Mouse (Mus musculus): ENCODE results near the gene Plcd3. TPM values are rescaled to one million over a fixed set of nuclear protein-coding genes. Genes with fewer than 3 reads are reported as not detected.
A peak's percentile ranks its signal among the peaks of the same experiment; 100 is the strongest.

Plcd3 gene
- polyA plus RNA-seq (2015; fragmentation: Nextera tagmentation; extraction: Ambion mirVana): 8.2 and 8.7 TPM in 2 replicates

DNA sequence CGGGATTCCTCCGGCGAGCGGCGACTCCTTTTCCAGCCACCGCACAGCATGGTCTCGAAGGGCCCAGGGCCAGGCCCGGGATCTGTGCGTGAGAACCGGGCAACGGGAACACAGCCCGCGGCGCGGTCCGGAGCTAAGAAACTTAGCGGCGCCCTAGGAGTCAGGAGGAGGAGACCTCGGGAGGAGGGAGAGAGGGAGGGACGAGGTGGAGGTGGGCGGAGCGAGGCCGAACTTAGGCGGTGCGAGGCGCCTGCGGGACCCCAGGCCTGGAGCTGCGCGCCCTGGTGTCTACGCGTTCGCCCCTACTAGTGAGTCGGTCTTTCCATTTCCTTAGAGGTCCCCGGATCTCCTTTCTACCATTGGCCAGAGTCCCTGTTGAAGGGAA, at the start of gene Plcd3, which contains the start of gene Acbd4:
TSS of gene Plcd3 (minus strand) at position 178 of the 385 bp plus-strand sequence.
TSS of gene Acbd4 (plus strand) at position 202 of the 385 bp plus-strand sequence.
- H3K9ac ChIP-seq (replicated peaks; ENCODE audit: low read length): peak within 1 kb of the TSS; percentile 75
- no peak within 1 kb of the TSS for H3K27ac ChIP-seq (ENCODE audit: low read length)
- under 1% methylated on average over 33 of the region's 34 CpGs for WGBS
- no peaks in the 10 kb centered on the region for H3K36me3 ChIP-seq (ENCODE audit: insufficient read depth, low read length)
- no peaks in the 10 kb centered on the region; the same call in 1 of the 2 replicates for H3K27me3 ChIP-seq (ENCODE audit: insufficient read depth, low read length)
- H3K4me2 ChIP-seq (replicated peaks; ENCODE audit: low read depth, low read length): peak within 1 kb of the TSS; percentile 92
- H3K9me3 ChIP-seq (ENCODE audit: low read length): no peaks in the 10 kb centered on the region
- peak; percentile 36 for ATAC-seq (ENCODE audit: low FRiP score, low TSS enrichment)
- peak within 1 kb of the TSS; percentile 66 for H3K4me3 ChIP-seq (ENCODE audit: low read length)
- peaks cover 64% of the 10 kb centered on the region for H3K4me1 ChIP-seq (ENCODE audit: insufficient read depth, low read length)

DNA sequence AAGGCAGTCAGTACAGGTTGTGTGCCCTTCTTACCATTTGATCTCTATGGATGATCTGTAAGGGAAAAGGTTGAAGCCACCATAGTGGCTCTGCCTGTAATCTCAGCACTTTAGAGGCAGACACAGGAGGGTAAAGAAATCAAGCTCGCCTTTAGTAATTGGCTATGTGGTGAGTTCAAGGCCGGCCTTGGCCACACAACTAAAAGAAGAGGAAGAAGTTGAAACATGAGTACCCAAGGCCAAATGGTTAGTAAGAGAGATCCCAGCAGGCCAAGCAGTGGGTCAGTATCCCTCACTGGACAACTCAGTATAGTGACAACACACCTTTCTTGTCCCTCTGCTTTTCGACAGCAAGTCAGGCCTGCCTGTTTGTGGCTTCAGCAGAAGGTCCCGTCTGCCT, 48.3 kb upstream of the Plcd3 start:
- no peak for ATAC-seq (ENCODE audit: low FRiP score, low TSS enrichment)
- Histone ChIP-seq H3K4me2 (replicated peaks; ENCODE audit: low read depth, low read length) (no peak overlapping the region), H3K27me3 (ENCODE audit: insufficient read depth, low read length) (no peaks in the 10 kb centered on the region), H3K27ac (ENCODE audit: low read length) (no peak overlapping the region), H3K9me3 (ENCODE audit: low read length) (no peaks in the 10 kb centered on the region), H3K36me3 (ENCODE audit: insufficient read depth, low read length) (no peaks in the 10 kb centered on the region), H3K9ac (replicated peaks; ENCODE audit: low read length) (no peak overlapping the region), H3K4me1 (ENCODE audit: insufficient read depth, low read length) (peaks cover 8% of the 10 kb centered on the region), H3K4me3 (ENCODE audit: low read length) (no peak overlapping the region)
- WGBS: 88% methylated on average over 4 of the region's 4 CpGs

DNA sequence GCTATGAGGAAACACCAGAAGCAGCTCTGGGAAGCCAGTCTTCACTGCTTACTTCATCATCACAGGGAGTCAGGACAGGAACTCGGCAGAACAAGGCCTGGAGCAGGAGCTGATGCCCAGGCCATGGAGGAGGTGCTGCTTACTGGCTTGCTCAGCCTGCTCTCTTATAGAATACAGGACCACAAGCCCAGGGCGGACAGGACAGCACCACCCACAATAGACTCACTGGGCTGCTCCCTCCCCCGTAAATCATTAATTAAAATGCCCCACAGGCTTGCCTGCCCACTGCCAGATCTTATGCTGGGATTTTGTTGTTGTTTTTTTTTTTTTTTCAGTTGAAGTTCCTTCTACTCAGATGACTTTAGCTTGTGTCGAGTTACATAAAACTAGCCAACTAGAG, 46.3 kb upstream of the Plcd3 start:
- Histone ChIP-seq H3K4me2 (replicated peaks; ENCODE audit: low read depth, low read length) (no peak overlapping the region), H3K9me3 (ENCODE audit: low read length) (no peaks in the 10 kb centered on the region), H3K27ac (ENCODE audit: low read length) (no peak overlapping the region), H3K27me3 (ENCODE audit: insufficient read depth, low read length) (no peaks in the 10 kb centered on the region), H3K36me3 (ENCODE audit: insufficient read depth, low read length) (no peaks in the 10 kb centered on the region), H3K9ac (replicated peaks; ENCODE audit: low read length) (no peak overlapping the region), H3K4me3 (ENCODE audit: low read length) (no peak overlapping the region), H3K4me1 (ENCODE audit: insufficient read depth, low read length) (peaks cover 19% of the 10 kb centered on the region)
- 51% methylated on average over 4 of the region's 4 CpGs for WGBS
- ATAC-seq (ENCODE audit: low FRiP score, low TSS enrichment): no peak

DNA sequence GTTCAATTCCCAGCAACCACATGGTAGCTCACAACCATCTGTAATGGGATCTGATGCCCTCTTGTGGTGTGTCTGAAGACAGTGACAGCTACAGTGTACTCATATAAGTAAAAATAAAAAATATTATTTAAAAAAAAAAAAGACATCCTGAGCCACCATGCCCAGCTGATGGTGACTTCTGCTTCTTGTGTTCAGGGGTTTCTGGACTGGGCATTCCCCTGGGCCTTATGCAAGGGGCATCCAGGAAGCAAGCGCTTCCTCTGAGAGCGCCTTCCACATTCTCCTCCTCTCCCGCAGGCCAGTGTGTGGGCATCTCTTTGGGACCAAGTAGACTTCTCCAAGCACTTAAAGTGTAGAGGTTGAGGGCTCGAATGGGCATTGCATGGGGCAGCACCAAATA, 44.9 kb upstream of the Plcd3 start:
- Histone ChIP-seq H3K4me2 (replicated peaks; ENCODE audit: low read depth, low read length) (no peak overlapping the region), H3K27me3 (ENCODE audit: insufficient read depth, low read length) (no peaks in the 10 kb centered on the region), H3K4me3 (ENCODE audit: low read length) (no peak overlapping the region), H3K9me3 (ENCODE audit: low read length) (no peaks in the 10 kb centered on the region), H3K9ac (replicated peaks; ENCODE audit: low read length) (no peak overlapping the region), H3K4me1 (ENCODE audit: insufficient read depth, low read length) (peaks cover 33% of the 10 kb centered on the region), H3K36me3 (ENCODE audit: insufficient read depth, low read length) (no peaks in the 10 kb centered on the region), H3K27ac (ENCODE audit: low read length) (no peak overlapping the region)
- WGBS: 90% methylated on average over 4 of the region's 4 CpGs
- ATAC-seq (ENCODE audit: low FRiP score, low TSS enrichment): no peak

DNA sequence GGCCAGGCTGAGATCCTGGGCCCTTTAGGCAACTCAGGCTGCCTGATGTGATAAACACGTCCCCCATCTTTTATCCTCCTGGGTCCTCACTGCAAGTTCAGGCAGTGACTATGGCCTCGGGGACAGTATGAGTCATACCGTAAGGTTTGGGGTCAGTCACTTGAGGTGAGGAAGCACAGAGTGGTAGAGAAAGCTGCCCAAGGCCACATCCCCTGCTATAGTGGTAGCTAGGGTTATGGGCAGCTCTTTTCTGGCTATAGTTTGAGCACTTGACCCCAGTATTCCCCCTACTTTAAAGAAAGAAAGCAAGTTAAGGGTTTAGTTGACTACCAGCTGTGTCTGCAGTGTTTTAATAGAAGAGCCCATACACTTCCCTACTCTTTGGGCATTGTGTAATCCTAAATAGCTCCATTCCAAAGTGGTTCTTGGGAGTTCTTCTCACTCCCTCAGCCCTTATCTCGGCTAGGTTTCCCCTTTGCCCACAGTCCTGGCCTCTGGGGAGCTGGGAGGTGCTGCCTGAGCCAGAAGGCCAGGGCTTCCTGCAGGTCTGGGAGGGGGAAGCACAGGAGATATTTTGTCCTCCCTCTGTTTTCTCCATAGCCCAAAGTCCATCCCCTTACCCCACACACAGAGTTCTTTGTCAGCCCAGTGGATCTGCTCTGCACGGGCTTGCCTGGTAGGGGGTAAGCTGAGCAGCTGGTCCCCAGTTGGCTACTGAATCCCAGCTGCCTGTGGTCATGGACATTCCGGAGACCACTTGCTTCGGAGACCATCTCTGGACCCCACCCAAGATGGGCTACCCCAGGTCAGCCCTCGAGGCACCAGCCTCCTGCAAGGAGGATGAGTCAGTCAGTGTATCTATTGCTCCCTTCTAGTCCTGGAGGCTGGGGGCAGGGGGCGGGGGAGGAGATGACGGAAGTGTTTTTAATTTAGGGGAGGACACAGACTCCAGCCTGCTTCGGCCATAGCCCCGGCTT, 43.1 kb upstream of the Plcd3 start:
- Histone ChIP-seq H3K9me3 (ENCODE audit: low read length) (no peaks in the 10 kb centered on the region), H3K27ac (ENCODE audit: low read length) (peak overlapping the region; percentile 19), H3K27me3 (ENCODE audit: insufficient read depth, low read length) (no peaks in the 10 kb centered on the region), H3K4me2 (replicated peaks; ENCODE audit: low read depth, low read length) (no peak overlapping the region), H3K36me3 (ENCODE audit: insufficient read depth, low read length) (no peaks in the 10 kb centered on the region; the same call in 1 of the 2 replicates), H3K9ac (replicated peaks; ENCODE audit: low read length) (no peak overlapping the region), H3K4me3 (ENCODE audit: low read length) (no peak overlapping the region), H3K4me1 (ENCODE audit: insufficient read depth, low read length) (peaks cover 44% of the 10 kb centered on the region)
- WGBS: 48% methylated on average over 12 of the region's 12 CpGs
- ATAC-seq (ENCODE audit: low FRiP score, low TSS enrichment): no peak

DNA sequence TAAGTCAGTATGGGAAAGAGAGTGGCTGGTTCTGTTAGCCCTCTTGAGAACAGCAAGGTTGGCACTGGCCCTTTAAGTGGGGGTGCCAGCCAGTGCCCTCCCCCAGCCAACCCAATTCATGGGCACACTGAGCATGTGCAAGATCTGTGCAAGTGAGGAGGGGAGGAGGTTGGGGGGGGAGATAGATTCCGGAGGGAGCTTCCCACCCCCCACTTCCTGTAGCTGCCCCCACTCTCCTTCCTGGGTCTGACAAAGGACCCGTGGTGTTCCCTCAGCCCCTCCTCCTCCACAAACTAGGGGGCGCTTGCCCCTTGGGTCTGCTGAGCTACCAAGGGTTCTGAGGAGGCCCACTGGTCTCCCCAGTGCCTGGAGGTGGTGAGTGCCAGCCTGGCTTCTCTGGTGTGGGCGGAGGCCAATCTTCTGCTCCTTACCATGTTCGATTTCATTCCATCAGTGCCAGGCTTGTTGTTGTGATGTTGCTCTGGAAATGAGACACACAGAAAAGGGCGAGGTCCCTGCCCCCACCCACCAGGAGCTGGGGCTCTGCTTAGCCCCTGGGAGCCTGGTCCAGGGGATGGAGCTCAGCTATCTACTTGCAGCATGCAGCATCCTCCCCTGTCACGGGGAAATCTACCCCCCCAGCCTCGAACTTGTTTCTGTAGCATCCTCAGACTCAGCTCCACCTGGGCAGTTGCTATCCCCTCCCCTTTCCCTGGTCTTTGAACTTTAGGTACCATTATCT, 41.2 kb upstream of the Plcd3 start:
- H3K36me3 ChIP-seq (ENCODE audit: insufficient read depth, low read length): peaks cover 12% of the 10 kb centered on the region; the same call in 1 of the 2 replicates
- H3K27ac ChIP-seq (ENCODE audit: low read length): peak overlapping the region; percentile 88
- WGBS: 20% methylated on average over 8 of the region's 8 CpGs
- H3K4me2 ChIP-seq (replicated peaks; ENCODE audit: low read depth, low read length): peak overlapping the region; percentile 51
- peak overlapping the region; percentile 57 for H3K9ac ChIP-seq (replicated peaks; ENCODE audit: low read length)
- peaks cover 44% of the 10 kb centered on the region for H3K4me1 ChIP-seq (ENCODE audit: insufficient read depth, low read length)
- peak; percentile 81 for ATAC-seq (ENCODE audit: low FRiP score, low TSS enrichment)
- no peaks in the 10 kb centered on the region for H3K27me3 ChIP-seq (ENCODE audit: insufficient read depth, low read length)
- peak overlapping the region; percentile 32 for H3K4me3 ChIP-seq (ENCODE audit: low read length)
- no peaks in the 10 kb centered on the region for H3K9me3 ChIP-seq (ENCODE audit: low read length)

DNA sequence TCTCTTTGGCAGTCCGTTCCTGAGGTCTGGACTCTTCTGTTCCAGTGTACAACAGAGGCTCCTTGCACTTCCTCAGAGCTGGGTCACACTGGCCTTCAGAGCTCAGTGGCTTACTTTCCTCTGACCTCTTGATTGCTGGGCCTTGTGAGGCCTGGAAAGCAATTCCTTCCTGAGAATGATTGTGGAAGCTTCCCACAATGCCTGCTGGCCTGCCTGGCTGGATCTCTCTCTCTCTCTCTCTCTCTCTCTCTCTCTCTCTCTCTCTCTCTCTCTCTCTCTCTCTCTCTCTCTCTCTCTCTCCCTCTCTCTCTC, 40.4 kb upstream of the Plcd3 start:
- Histone ChIP-seq H3K36me3 (ENCODE audit: insufficient read depth, low read length) (peaks cover 12% of the 10 kb centered on the region; the same call in 1 of the 2 replicates), H3K4me1 (ENCODE audit: insufficient read depth, low read length) (peaks cover 44% of the 10 kb centered on the region), H3K4me2 (replicated peaks; ENCODE audit: low read depth, low read length) (peak overlapping the region; percentile 51), H3K27me3 (ENCODE audit: insufficient read depth, low read length) (no peaks in the 10 kb centered on the region), H3K9ac (replicated peaks; ENCODE audit: low read length) (peak overlapping the region; percentile 57), H3K9me3 (ENCODE audit: low read length) (no peaks in the 10 kb centered on the region), H3K27ac (ENCODE audit: low read length) (peak overlapping the region; percentile 88), H3K4me3 (ENCODE audit: low read length) (no peak overlapping the region)
- 27% methylated on average over 1 of the region's 1 CpGs for WGBS
- peak; percentile 37; the same call in 1 of the 2 replicates for ATAC-seq (ENCODE audit: low FRiP score, low TSS enrichment)

DNA sequence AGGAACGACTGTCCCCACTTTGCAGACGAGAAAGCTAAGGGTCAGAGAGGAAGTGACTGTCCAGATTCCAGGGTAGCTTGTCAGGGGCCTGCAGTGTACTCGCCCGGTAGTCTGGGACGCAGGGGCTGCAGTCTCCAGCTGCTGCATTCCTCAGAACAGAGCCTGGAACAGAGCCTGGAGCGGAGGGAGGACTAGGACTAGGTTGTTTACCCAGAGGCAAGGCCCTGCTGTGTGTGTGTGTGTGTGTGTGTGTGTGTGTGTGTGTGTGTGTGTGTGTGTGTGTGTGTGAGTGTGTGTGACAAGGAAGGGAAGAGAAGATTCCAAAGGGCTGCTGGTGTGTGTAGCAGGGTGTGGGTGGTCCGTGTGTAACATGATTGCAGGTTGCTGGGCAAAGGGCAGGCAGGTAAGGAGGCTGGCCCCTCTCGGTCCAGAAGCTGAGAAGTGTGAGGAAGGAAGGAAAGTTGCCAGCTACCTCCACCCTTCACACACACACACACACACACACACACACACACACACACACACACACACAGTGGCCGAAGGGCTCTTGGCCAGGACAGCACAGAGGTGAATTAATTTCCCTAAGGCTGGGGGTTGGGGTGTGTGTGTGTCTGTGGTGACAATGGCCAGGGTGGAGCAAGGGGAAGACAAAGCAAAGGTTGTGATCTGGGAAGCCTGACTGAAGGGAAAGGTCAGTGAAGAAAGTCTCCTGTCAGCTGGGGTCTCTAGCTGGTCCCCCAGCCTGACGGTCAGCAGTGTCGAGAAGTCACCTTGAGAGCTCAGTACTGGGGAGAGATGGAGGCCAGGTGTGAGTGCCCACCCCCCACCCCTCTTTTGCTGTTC, 39.9 kb upstream of the Plcd3 start:
- WGBS: 25% methylated on average over 10 of the region's 11 CpGs
- H3K4me1 ChIP-seq (ENCODE audit: insufficient read depth, low read length): peaks cover 44% of the 10 kb centered on the region
- H3K4me2 ChIP-seq (replicated peaks; ENCODE audit: low read depth, low read length): peak overlapping the region; percentile 1
- peak; percentile 56 for ATAC-seq (ENCODE audit: low FRiP score, low TSS enrichment)
- no peak overlapping the region for H3K4me3 ChIP-seq (ENCODE audit: low read length)
- H3K27ac ChIP-seq (ENCODE audit: low read length): peak overlapping the region; percentile 88
- no peaks in the 10 kb centered on the region for H3K27me3 ChIP-seq (ENCODE audit: insufficient read depth, low read length)
- H3K9ac ChIP-seq (replicated peaks; ENCODE audit: low read length): peak overlapping the region; percentile 57
- no peaks in the 10 kb centered on the region for H3K9me3 ChIP-seq (ENCODE audit: low read length)
- H3K36me3 ChIP-seq (ENCODE audit: insufficient read depth, low read length): peaks cover 12% of the 10 kb centered on the region; the same call in 1 of the 2 replicates

DNA sequence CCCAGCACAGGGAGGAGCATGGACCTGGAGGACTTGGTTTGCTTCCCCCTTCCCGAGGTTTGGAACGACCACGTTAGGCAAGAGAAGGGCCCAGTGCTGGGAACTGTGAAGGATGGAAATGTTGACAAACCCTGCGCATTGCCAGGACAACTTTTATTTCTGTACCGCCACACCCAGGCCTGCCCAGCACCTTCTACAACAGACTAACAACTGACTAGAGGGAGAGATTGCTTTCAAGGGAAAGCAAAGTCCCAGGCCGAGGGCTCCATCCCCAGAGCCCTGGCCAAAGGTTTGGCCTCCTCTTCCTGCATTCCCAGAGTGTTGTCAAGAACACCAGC, 39.3 kb upstream of the Plcd3 start:
- ATAC-seq (ENCODE audit: low FRiP score, low TSS enrichment): peak; percentile 18; the same call in 1 of the 2 replicates
- WGBS: 51% methylated on average over 6 of the region's 6 CpGs
- H3K9ac ChIP-seq (replicated peaks; ENCODE audit: low read length): peak overlapping the region; percentile 50
- H3K9me3 ChIP-seq (ENCODE audit: low read length): no peaks in the 10 kb centered on the region
- H3K4me1 ChIP-seq (ENCODE audit: insufficient read depth, low read length): peaks cover 44% of the 10 kb centered on the region
- no peaks in the 10 kb centered on the region for H3K27me3 ChIP-seq (ENCODE audit: insufficient read depth, low read length)
- no peak overlapping the region for H3K4me2 ChIP-seq (replicated peaks; ENCODE audit: low read depth, low read length)
- no peak overlapping the region for H3K4me3 ChIP-seq (ENCODE audit: low read length)
- H3K27ac ChIP-seq (ENCODE audit: low read length): peak overlapping the region; percentile 88
- peaks cover 12% of the 10 kb centered on the region; the same call in 1 of the 2 replicates for H3K36me3 ChIP-seq (ENCODE audit: insufficient read depth, low read length)
